Mouse (Mus musculus) midbrain, embryonic 11.5 days (tissue): Measurements from ENCODE around the gene Rhox2g. TPM values are rescaled to one million over a fixed set of nuclear protein-coding genes. Genes with fewer than 3 reads are reported as not detected.

Experiments used
- polyA plus RNA-seq: library from polyadenylated mRNA; unstranded; fragments of >200 nt; fragmentation: Nextera tagmentation; extraction: Ambion mirVana; gene quantifications from 2 replicates; pipeline ENCODE4 v1.2.1, GENCODE M21; 2014

The Rhox2g gene
- polyA plus RNA-seq, 1 experiment from 2014 or later: not detected

Other genes starting within 250 kb of the Rhox2g start
- 0.33 TPM in 1 of 2 replicates, not detected in the other for gene Rhox2b, start 231.4 kb downstream of the Rhox2g start, polyA plus RNA-seq
- gene Rhox4b, start 211.0 kb downstream of the Rhox2g start, polyA plus RNA-seq: 0.18 TPM in 1 of 2 replicates, not detected in the other
- gene Rhox2c, start 189.8 kb downstream of the Rhox2g start, polyA plus RNA-seq: 0.67 and 1.3 TPM in 2 replicates
- gene Rhox3c, start 184.9 kb downstream of the Rhox2g start, polyA plus RNA-seq: not detected in 2 replicates
- gene Rhox4c, start 163.1 kb downstream of the Rhox2g start, polyA plus RNA-seq: not detected in 2 replicates
- gene Rhox2d, start 150.0 kb downstream of the Rhox2g start, polyA plus RNA-seq: not detected in 2 replicates
- not detected in 2 replicates for gene Rhox4d, start 129.1 kb downstream of the Rhox2g start, polyA plus RNA-seq
- gene Rhox2e, start 113.0 kb downstream of the Rhox2g start, polyA plus RNA-seq: not detected in 2 replicates
- not detected in 2 replicates for gene Rhox3e, start 101.5 kb downstream of the Rhox2g start, polyA plus RNA-seq
- not detected in 2 replicates for gene Rhox4e, start 86.1 kb downstream of the Rhox2g start, polyA plus RNA-seq
- gene Rhox2f, start 72.1 kb downstream of the Rhox2g start, polyA plus RNA-seq: 0.33 TPM in 1 of 2 replicates, not detected in the other
- gene Rhox3f, start 62.5 kb downstream of the Rhox2g start, polyA plus RNA-seq: not detected in 2 replicates
- not detected in 2 replicates for gene Rhox4f, start 35.8 kb downstream of the Rhox2g start, polyA plus RNA-seq
- gene Rhox3g, start 14.9 kb downstream of the Rhox2g start, polyA plus RNA-seq: not detected in 2 replicates
- 0.15 TPM in 1 of 2 replicates, not detected in the other for gene Rhox4g, start 7.9 kb upstream of the Rhox2g start, polyA plus RNA-seq
- gene Rhox3h, start 25.3 kb upstream of the Rhox2g start, polyA plus RNA-seq: not detected in 2 replicates
- gene Rhox2h, start 29.8 kb upstream of the Rhox2g start, polyA plus RNA-seq: not detected in 2 replicates
- 1.2 and 1.4 TPM in 2 replicates for gene Rhox5, start 161.4 kb upstream of the Rhox2g start, polyA plus RNA-seq
- gene Rhox6, start 183.4 kb upstream of the Rhox2g start, polyA plus RNA-seq: not detected in 2 replicates
- not detected in 2 replicates for gene Rhox7a, start 188.2 kb upstream of the Rhox2g start, polyA plus RNA-seq
- gene Rhox8, start 235.5 kb upstream of the Rhox2g start, polyA plus RNA-seq: 0.11 TPM in 1 of 2 replicates, not detected in the other